Mouse (Mus musculus) C2C12 (cell line): ENCODE results near the gene Tsga10ip. TPM values are rescaled to one million over a fixed set of nuclear protein-coding genes. Genes with fewer than 3 reads are reported as not detected.

Experiments
- H3K27me3 ChIP-seq: one replicate; pipeline ENCODE4 v1.6.1; 2011; ENCODE audit not compliant: control insufficient read depth, insufficient read depth, insufficient read length
- H3K36me3 ChIP-seq: one replicate; pipeline ENCODE4 v1.6.1; 2011; ENCODE audit not compliant: control insufficient read depth, insufficient read depth
- H3K4me3 ChIP-seq: one replicate; pipeline ENCODE4 v1.5.1; 2011; ENCODE audit warnings: mild to moderate bottlenecking, control low read depth; ENCODE audit not compliant: poor library complexity, insufficient read depth, severe bottlenecking
- H3K79me2 ChIP-seq: one replicate; pipeline ENCODE4 v1.6.1; 2011; ENCODE audit not compliant: control insufficient read depth, insufficient read depth
- H3K79me3 ChIP-seq: one replicate; pipeline ENCODE4 v1.6.1; 2011; ENCODE audit warnings: low read depth, control low read depth
- H3ac ChIP-seq: one replicate; pipeline ENCODE3; 2011; ENCODE audit warnings: low read depth; ENCODE audit not compliant: control insufficient read depth, insufficient read length
- CEBPB ChIP-seq: IDR thresholded peaks from one replicate; pipeline ENCODE4 v1.6.1; 2011; ENCODE audit warnings: low read depth, mild to moderate bottlenecking, control low read depth, moderate library complexity
- CTCF ChIP-seq: IDR thresholded peaks from one replicate; pipeline ENCODE4 v1.5.1; 2011; ENCODE audit not compliant: control insufficient read depth, insufficient read depth, insufficient read length
- FOSL1 ChIP-seq: IDR thresholded peaks from one replicate; pipeline ENCODE4 v1.8.0; 2011; ENCODE audit warnings: mild to moderate bottlenecking, low read length; ENCODE audit not compliant: poor library complexity, insufficient read depth, severe bottlenecking
- MAX ChIP-seq: IDR thresholded peaks from one replicate; pipeline ENCODE4 v1.6.1; 2011; ENCODE audit warnings: mild to moderate bottlenecking, control low read depth
- MYOD1 ChIP-seq: IDR thresholded peaks from one replicate; pipeline ENCODE4 v1.6.1; 2011; ENCODE audit warnings: low read depth; ENCODE audit not compliant: control insufficient read depth, insufficient read length
- MYOG ChIP-seq: IDR thresholded peaks from one replicate; pipeline ENCODE4 v1.6.1; 2011; ENCODE audit not compliant: control insufficient read depth, insufficient read length; ENCODE audit errors: extremely low read depth
- USF1 ChIP-seq: IDR thresholded peaks from one replicate; pipeline ENCODE4 v1.6.1; 2011; ENCODE audit warnings: low read depth, mild to moderate bottlenecking, control low read depth, moderate library complexity
- polyA plus RNA-seq: library from polyadenylated mRNA; unstranded; fragments of >200 nt; fragmentation: generic; extraction: Trizol; gene quantifications from one replicate; pipeline ENCODE4 v1.2.1, GENCODE M21; 2012; ENCODE audit warnings: missing spikeins

Gene Tsga10ip
- polyA plus RNA-seq, 1 experiment: 0.02 TPM

DNA sequence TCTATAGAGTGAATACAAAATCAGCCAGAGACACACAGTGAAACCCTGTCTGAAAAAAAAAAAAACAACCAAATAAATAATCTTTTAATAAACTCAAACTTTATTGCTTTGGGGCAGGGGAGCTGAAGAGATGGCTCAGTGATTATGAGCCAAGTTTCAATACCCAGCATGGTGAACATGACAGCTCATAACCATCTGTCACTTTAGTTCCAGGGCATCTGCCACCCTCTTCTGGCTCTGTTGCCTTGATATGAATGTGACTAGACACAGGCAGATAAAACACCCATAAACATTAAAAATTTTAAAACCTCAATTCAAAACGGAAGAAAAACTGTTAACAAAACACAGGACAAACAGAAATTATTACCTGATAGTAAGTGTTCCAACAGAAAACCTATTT is 24.9 kb downstream of the Tsga10ip start:
- TF ChIP-seq FOSL1 (no peak), MAX (no peak), MYOD1 (no peak), MYOG (no peak), USF1 (no peak), CTCF (no peak), CEBPB (no peak)
- Histone ChIP-seq H3ac (no peak overlapping the region), H3K27me3 (no peaks in the 10 kb centered on the region), H3K4me3 (no peak overlapping the region), H3K36me3 (peaks cover 68% of the 10 kb centered on the region), H3K79me2 (no peaks in the 10 kb centered on the region), H3K79me3 (no peaks in the 10 kb centered on the region)

DNA sequence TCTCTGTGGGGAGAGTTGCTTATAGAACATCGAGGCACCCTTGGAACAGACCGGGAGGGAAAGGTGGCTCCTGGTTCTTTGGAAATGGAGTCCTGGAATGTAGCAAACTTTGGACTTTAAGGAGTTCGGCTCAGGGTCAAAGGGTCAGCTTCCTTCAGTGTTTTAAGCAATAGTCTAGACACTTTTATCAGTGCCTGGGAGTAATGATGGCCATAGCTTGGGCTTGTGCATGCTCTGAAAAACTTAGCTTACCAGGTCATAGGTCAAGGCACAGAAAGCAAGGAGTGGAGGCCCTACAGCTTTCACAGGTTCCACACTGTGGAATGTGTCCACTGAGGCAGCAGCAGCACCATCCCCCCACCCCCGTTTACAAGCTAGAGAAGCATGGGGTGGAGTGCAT is 27.6 kb downstream of the Tsga10ip start:
- no peak overlapping the region for H3ac ChIP-seq
- TF ChIP-seq USF1 (no peak), CTCF (no peak), MAX (no peak), FOSL1 (no peak), CEBPB (no peak), MYOG (no peak), MYOD1 (no peak)
- H3K27me3 ChIP-seq: no peaks in the 10 kb centered on the region
- H3K4me3 ChIP-seq: no peak overlapping the region
- H3K79me3 ChIP-seq: peaks cover 5% of the 10 kb centered on the region
- H3K36me3 ChIP-seq: peaks cover 67% of the 10 kb centered on the region
- peaks cover 13% of the 10 kb centered on the region for H3K79me2 ChIP-seq

DNA sequence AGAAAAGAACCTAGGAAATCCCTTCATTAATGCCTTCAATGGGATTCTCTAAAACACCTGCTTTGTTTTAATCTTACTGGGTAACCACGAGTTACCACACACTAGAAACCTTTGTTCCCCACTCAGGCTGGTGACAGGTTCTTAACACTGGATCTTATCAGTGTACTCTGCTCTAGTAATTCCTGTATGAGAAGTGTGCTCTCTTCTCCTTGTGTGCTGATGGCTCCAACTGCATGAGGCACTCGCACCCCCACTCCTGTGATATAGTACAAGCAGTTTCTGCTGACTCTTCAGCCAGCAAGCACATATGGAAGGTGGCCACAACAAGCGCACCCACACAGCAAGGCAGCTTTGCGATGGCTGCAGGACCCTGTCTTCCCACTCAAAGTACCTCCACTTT is 28.1 kb downstream of the Tsga10ip start:
- Histone ChIP-seq H3K27me3 (no peaks in the 10 kb centered on the region), H3K79me3 (peaks cover 11% of the 10 kb centered on the region), H3K36me3 (peaks cover 67% of the 10 kb centered on the region), H3K79me2 (peaks cover 19% of the 10 kb centered on the region), H3ac (no peak overlapping the region), H3K4me3 (no peak overlapping the region)
- TF ChIP-seq MYOD1 (no peak), CEBPB (no peak), FOSL1 (no peak), MAX (no peak)

DNA sequence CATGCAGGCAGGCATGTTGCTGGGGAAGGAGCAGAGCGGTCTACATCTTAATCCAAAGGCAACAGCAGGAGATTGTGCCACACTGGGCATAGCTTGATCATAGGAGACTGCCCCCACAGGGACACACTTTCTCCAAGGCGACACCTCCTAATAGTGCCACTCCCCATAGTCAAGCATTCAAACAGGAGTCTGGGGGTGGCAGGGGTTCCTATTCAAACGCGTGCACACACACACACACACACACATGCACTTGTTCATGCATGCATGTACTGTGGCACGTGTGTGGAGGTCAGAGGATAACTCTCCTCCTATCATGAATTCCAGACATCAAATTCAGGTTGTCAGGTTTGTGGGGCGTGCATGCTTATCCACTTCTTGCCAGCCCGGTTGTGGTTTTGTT is 29.6 kb downstream of the Tsga10ip start:
- Histone ChIP-seq H3K79me2 (peaks cover 34% of the 10 kb centered on the region), H3K4me3 (no peak overlapping the region), H3K79me3 (peaks cover 26% of the 10 kb centered on the region), H3ac (no peak overlapping the region), H3K27me3 (no peaks in the 10 kb centered on the region), H3K36me3 (peaks cover 66% of the 10 kb centered on the region)
- TF ChIP-seq MYOG: no peak
- no peak for TF ChIP-seq USF1
- TF ChIP-seq MYOD1: no peak
- TF ChIP-seq CEBPB: no peak
- no peak for TF ChIP-seq CTCF
- TF ChIP-seq FOSL1: no peak

DNA sequence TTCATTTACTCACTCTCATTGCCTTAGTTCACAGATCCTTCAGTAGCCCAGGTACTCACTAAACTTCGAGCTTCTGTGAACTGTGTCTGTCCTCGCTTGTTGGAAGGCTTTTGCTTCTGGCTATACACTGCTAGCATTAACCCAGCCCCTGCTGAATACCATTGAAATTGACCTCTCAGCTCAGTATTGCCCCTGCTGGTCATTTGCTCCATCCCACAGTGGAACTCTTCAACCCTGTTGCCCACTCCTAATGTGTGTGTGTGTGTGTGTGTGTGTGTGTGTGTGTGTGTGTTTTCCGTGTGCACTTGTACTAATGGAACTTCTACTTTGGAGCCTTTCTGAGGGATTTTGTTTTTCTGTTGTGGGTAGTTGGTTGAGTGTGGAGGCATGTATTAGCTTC is 31.4 kb downstream of the Tsga10ip start:
- H3K79me3 ChIP-seq: peaks cover 36% of the 10 kb centered on the region
- H3K36me3 ChIP-seq: peaks cover 56% of the 10 kb centered on the region
- peaks cover 46% of the 10 kb centered on the region for H3K79me2 ChIP-seq
- TF ChIP-seq MYOD1: no peak
- no peak for TF ChIP-seq MYOG
- TF ChIP-seq CEBPB: no peak
- TF ChIP-seq USF1: no peak
- no peak for TF ChIP-seq CTCF
- TF ChIP-seq MAX: no peak
- TF ChIP-seq FOSL1: no peak
- H3K27me3 ChIP-seq: no peaks in the 10 kb centered on the region
- no peak overlapping the region for H3ac ChIP-seq
- no peak overlapping the region for H3K4me3 ChIP-seq

DNA sequence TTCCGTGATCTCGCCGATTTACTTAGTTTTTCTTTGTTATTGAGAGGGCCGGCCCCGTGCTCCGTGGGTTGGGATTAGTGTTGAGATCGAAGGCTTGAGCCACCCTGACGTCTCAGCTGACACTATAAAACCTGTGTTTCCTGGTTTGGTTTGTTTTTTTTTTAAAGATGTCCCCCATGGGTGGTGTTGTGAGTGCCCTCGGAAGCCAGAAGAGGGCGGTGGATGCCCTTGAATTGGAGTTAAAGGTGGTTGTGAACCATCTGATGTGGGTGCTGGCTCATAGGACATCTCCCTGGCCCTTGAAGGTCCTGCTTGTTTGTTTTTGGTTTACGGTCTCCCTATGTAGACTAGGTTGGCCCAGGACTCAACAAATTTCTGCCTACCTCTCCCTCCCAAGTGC is 34.9 kb downstream of the Tsga10ip start:
- Histone ChIP-seq H3K79me2 (peaks cover 79% of the 10 kb centered on the region), H3ac (peak overlapping the region; percentile 87)

More for the DNA sequence above, 34.9 kb downstream of the Tsga10ip start:
- Histone ChIP-seq H3K79me3 (peaks cover 49% of the 10 kb centered on the region), H3K27me3 (no peaks in the 10 kb centered on the region), H3K36me3 (peaks cover 67% of the 10 kb centered on the region), H3K4me3 (peak overlapping the region; percentile 100)
- TF ChIP-seq CEBPB: no peak
- TF ChIP-seq FOSL1: no peak
- no peak for TF ChIP-seq MYOG
- TF ChIP-seq MAX: no peak
- no peak for TF ChIP-seq CTCF
- no peak for TF ChIP-seq USF1
- TF ChIP-seq MYOD1: no peak
